Mouse (Mus musculus): ENCODE data around the gene Ano9.

Gene Ano9

GRCm38 (mm10) chr7:141103161-141103560 is 14.4 kb downstream of the Ano9 start:
- DNase-seq (ENCODE audit: extremely low spot score, low read depth, low spot score), result no peak

DNA sequence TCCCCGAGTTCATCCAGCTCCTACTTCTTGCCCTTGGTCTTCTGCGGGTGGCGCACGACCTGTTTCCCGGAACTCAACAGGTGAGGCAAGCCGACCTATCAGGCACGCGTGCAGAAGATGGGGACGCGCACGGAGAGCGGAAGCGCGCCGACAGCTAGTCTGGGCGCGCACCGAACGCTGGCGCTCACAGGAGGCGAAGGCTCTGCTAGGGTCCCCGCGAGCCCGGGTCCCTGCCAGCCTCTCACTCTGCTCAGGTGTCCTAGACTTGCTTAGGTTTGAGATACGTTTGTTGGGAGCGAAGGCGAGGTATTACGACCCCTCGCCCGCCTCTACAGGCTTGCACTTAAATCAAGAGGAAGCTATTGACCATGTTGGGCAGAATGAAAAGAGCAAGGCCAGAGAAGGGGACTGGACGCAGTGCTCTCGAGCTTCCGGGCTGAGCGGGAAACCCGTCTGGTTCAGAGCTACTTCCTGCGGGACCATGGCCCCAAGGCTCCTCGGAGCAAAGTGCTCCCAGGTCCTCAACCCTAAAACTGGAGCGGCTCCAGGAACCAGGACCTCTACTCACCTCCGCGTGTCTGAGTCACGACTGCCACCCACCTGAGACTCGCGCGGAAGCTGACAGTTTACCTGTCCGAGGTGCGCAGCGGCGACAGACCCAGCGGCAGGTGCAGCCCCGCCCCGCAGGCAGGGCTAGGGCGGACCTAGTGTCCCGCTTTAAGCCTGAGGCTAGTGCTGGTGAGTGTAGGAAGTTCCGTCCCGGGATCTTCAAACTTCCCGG is 17.5 kb downstream of the Ano9 start, which contains the start of gene Sigirr:
Gene Sigirr, minus strand, starts transcription at position 662 of the 781 bp plus-strand sequence.
- no peak for DNase-seq (ENCODE audit: extremely low spot score, low read depth, low spot score)

DNA sequence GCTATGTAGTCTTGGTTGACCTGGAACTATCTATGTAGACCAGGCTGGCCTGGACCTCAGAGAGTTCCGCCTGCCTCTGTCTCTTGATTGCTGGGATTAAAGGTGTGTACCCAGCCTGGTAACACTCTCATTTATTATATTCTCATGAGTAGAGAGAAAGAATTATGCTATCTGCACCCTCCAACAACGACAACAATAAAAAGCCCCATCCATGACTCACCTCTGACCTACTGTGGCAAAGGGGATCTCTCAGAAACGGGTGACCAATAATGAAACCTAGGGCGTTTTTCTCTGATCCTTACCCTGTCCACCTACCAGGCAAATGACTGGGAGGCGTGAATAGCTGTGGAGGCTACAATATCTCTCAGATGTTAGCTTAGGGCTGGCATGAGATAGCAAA is 20.4 kb downstream of the Ano9 start:
- no peak for DNase-seq (ENCODE audit: extremely low spot score, low read depth, low spot score)

GRCm38 (mm10) chr7:141096649-141097056 is 21.0 kb downstream of the Ano9 start:
- no peak for DNase-seq (ENCODE audit: extremely low spot score, low read depth, low spot score)

GRCm38 (mm10) chr7:141096021-141096420 is 21.6 kb downstream of the Ano9 start:
- no peak for DNase-seq (ENCODE audit: extremely low spot score, low read depth, low spot score)

DNA sequence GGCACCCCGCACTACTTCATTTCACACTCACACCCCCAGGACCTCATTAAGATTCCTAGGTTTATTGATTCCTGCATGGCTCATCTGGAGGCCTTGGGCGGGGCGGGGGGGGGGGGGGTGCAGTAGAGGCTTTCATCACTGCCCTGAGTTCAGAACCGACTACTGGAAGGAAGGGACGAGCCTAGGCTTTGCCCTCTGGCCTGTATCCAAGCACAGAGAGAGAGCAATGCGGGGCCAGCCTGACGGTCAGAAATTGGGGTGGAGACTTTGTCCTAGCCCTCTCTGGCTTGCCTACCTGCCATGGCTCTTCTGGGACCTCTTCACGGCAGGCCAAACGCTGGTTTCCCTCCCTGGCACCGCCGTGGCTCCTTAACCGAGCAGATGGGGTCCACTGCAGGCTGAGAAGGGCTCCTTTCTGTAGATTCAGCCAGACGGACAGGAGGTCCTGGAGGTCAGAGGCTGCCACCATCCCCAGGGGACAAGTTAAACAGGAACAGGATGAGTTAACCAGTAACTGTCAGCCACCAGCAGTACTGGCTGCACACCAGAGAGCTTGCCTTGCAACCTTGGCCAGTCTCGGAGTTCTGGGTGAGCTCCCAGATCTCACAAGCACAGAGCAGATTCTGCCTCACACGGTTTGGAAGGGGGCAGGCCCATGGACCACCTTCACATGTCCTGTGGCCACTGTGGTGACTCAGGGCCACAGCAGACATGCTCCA is 23.0 kb downstream of the Ano9 start:
- DNase-seq (ENCODE audit: extremely low spot score, low read depth, low spot score), result no peak

GRCm38 (mm10) chr7:141093950-141094349 is 23.7 kb downstream of the Ano9 start:
- no peak for DNase-seq (ENCODE audit: extremely low spot score, low read depth, low spot score)

- peak; percentile 28 for DNase-seq (ENCODE audit: extremely low spot score, low read depth, low spot score)
Measured at GRCm38 (mm10) chr7:141092051-141092735, 25.4 kb downstream of the Ano9 start.

- DNase-seq (ENCODE audit: extremely low spot score, low read depth, low spot score), result no peak
Measured at GRCm38 (mm10) chr7:141090228-141090627, 27.4 kb downstream of the Ano9 start.

- no peak for DNase-seq (ENCODE audit: extremely low spot score, low read depth, low spot score)
Measured at GRCm38 (mm10) chr7:141088473-141088872, 29.1 kb downstream of the Ano9 start.

GRCm38 (mm10) chr7:141087894-141088293 is 29.7 kb downstream of the Ano9 start:
- no peak for DNase-seq (ENCODE audit: extremely low spot score, low read depth, low spot score)

DNA sequence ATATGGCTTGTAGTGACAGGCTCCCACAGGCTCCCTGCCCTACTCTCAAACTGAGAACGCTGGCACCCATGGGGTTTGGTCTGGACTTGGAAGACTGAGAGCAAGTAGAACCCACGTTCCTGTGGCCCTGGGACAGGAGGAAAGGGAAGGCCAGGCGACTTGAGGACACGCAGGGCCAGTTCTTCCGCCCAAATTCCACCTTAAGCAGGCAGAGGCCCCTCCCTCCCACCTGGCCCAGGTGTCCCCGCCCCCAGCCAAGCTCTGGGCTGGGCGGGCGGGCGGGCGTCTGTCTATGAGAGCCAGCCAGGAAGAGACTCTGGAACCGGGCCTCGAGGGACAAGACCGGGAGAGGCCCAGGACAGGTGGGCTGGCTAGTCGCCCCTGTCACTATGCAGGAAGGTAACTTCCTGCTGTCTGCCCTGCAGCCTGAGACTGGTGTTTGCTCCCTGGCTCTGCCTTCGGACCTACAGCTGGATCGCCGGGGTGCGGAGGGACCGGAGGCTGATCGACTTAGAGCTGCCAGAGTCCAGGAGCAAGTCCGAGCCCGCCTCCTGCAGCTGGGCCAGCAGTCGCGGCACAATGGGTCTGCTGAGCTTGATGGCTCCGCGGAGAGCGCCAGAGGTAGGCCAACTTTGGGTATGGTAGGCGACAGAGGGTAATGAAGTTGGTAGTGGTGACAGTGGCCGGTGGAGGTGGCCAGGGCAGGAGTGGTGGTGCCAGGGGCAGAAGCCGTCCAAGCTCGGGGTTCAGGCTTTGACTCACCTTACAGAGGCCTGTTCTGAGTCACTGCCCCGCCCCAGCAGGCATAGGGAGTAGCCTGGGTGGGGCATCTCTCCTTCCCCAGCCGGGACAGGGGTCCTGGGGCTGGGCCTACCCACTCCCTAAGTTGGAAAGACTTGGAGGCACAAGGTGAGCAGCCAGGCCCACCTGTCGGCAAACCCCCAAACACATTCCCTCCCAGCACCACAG is 37.8 kb downstream of the Ano9 start:
- no peak for DNase-seq (ENCODE audit: extremely low spot score, low read depth, low spot score)

DNA sequence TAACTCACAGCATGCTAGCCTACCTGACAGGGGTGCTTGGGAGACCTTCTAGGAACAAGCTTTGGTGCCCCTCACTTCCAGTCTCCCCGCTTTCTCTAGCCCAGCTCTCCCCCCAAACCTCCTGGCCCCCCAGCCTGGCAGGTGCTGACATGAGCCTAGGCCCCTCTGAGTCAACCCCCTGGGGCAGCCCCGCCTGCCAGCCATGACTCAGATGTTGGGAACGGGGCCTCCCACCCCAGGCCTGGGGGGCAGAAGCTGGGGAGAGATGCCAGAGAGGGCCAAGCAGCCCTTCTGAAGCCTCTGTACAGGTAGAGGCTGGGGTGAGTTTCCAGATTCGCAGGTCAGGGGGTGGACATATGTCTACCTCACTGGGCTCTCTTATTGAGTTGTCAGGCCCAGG is 38.7 kb downstream of the Ano9 start:
- DNase-seq (ENCODE audit: extremely low spot score, low read depth, low spot score), result no peak

GRCm38 (mm10) chr7:141077841-141078240 is 39.8 kb downstream of the Ano9 start, which contains the start of gene Pkp3:
Pkp3 (plus strand) TSS chr7:141078218.
- no peak for DNase-seq (ENCODE audit: extremely low spot score, low read depth, low spot score)

DNA sequence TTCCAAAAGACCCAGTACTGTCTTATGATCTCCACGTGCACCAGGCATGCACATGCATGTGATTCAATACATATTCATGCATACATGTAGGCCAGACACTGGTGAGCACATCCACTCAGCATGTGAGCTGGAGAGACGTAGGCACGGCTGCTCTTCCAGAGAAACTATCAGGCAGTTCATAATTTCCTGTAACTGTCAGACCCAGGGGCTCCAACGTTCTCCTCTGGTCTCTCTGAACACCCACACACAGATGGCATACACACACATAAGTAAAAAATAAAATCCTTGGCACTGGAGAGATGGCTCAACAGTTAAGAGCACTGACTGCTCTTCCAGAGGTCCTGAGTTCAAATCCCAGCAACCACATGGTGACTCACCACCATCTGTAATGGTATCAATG is 43.8 kb downstream of the Ano9 start:
- no peak for DNase-seq (ENCODE audit: extremely low spot score, low read depth, low spot score)

DNA sequence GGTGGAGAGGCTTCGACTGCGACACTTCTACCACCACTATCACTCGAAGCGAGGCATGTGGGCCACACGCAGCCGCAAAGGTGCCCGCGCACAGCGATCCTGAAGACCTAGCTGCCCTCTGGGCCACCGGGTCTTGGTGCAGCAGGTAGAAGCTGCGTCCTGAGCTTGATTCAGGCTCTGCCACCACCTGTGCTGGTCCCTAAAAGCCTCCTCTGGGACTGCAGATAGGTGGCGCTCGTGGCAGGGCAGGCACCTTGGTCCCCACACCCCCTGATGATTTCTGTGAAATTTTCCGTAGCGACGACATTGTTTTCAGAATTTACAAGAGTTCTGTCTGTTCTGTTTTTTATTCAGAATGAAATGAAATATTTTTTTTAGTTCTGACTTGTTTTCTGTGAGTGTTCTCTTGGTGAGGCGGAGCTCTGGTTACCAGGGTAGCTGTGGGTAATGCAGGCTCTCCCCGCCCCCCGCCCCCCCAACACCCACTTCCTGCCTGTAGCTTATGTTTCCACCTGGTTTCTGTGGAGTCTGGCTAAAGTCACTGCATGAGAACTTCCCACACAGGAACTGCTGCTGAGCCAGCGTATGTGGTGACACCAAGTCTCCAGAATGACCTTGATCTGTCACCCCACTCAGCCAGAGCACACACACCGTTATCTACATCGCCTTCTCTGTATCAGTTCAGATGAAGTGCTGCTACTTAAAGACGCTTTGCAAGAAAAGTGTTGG is 45.4 kb downstream of the Ano9 start:
- DNase-seq (ENCODE audit: extremely low spot score, low read depth, low spot score), result no peak

DNA sequence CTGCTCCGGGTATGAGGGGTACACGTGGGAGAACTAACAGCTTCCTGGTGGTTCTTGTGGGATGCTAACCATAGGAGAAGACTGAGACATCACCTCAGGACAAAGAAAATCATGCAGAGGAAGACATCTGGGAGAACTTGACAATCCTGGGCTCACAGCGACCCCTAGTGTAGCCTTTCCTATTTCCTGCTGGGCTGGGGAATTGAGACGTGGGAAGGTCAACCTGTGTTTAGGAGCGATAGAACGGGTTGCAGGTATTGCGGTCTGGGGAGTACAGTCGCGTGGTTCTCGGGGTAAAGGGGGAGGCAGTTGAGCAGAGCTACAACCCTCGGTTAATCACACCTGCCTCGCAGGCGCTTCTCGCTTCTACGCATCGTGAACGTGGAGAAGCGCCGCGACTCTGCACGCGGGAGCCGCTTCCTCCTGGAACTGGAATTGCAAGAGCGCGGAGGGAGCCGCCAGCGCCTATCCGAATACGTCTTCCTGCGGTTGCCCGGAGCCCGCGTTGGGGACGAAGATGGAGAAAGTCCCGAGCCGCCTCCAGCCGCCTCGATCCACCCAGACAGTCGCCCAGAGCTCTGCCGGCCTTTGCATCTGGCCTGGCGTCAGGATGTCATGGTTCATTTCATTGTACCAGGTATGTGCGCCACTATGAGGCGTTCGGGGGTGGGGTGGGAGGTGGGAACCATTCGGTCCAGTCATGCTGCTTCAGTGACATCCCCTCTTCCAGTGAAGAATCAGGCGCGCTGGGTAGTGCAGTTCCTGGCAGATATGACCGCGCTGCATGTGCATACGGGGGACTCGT is 47.3 kb downstream of the Ano9 start:
- peak; percentile 83 for DNase-seq (ENCODE audit: extremely low spot score, low read depth, low spot score)

- DNase-seq (ENCODE audit: extremely low spot score, low read depth, low spot score), result no peak
Measured at GRCm38 (mm10) chr7:141068351-141068750, 49.3 kb downstream of the Ano9 start.

DNA sequence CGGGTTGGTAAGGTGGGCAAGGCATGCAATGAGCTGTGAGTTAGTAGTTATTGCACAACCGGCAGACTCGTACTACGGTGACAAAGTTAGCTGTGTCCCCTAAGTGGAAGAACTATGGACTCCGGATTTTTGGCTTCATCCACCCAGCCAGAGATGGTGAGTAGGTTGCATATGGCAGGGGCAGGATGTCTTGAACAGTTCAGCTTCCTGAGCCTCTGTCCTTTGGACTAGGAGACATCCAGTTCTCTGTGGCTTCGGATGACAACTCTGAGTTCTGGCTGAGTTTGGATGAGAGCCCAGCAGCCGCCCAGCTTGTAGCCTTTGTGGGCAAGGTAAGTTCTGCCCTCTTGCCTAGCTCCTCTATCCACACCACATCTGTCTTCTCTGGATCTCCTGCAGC is 53.0 kb downstream of the Ano9 start:
- no peak for DNase-seq (ENCODE audit: extremely low spot score, low read depth, low spot score)

All from hindlimb bud, embryonic 11.5 days (tissue).